Mouse (Mus musculus): ENCODE data around the gene Ebf3. TPM values are rescaled to one million over a fixed set of nuclear protein-coding genes. Genes with fewer than 3 reads are reported as not detected.
A peak's percentile ranks its signal among the peaks of the same experiment; 100 is the strongest.

Ebf3 gene
- polyA plus RNA-seq, 1 experiment from 2014 or later = 23.9 TPM

GRCm38 (mm10) chr7:137213444-137213843 lies 100.8 kb downstream of the Ebf3 start:
- no peak overlapping the region for H3K4me3 ChIP-seq
- no peaks in the 10 kb centered on the region for H3K9me3 ChIP-seq
- H3K36me3 ChIP-seq = peaks cover 11% of the 10 kb centered on the region
- no peak for ATAC-seq (ENCODE audit: low read depth)
- H3K27ac ChIP-seq (replicated peaks) = peak overlapping the region; percentile 43
- peaks cover 55% of the 10 kb centered on the region for H3K4me1 ChIP-seq (replicated peaks)
- no peak overlapping the region for H3K4me2 ChIP-seq
- WGBS = 76% methylated on average over 1 of the region's 1 CpGs
- no peaks in the 10 kb centered on the region for H3K27me3 ChIP-seq
- no peak overlapping the region for H3K9ac ChIP-seq

GRCm38 (mm10) chr7:137211332-137211731 lies 102.9 kb downstream of the Ebf3 start:
- H3K4me1 ChIP-seq (replicated peaks) = peaks cover 76% of the 10 kb centered on the region
- WGBS = 52% methylated on average over 4 of the region's 4 CpGs
- H3K9me3 ChIP-seq = no peaks in the 10 kb centered on the region
- no peak overlapping the region for H3K4me3 ChIP-seq
- peaks cover 9% of the 10 kb centered on the region; the same call in 1 of the 2 replicates for H3K36me3 ChIP-seq
- peak overlapping the region; percentile 86 for H3K27ac ChIP-seq (replicated peaks)
- no peak overlapping the region for H3K4me2 ChIP-seq
- H3K9ac ChIP-seq = no peak overlapping the region
- ATAC-seq (ENCODE audit: low read depth) = no peak
- no peaks in the 10 kb centered on the region for H3K27me3 ChIP-seq

- Histone ChIP-seq H3K4me3 (no peak overlapping the region), H3K27me3 (no peaks in the 10 kb centered on the region), H3K9me3 (no peaks in the 10 kb centered on the region), H3K9ac (peak overlapping the region; percentile 31; the same call in 1 of the 2 replicates), H3K36me3 (peaks cover 8% of the 10 kb centered on the region; the same call in 1 of the 2 replicates), H3K4me2 (no peak overlapping the region), H3K4me1 (replicated peaks) (peaks cover 91% of the 10 kb centered on the region), H3K27ac (replicated peaks) (peak overlapping the region; percentile 86)
- ATAC-seq (ENCODE audit: low read depth) = no peak
- WGBS = 43% methylated on average over 15 of the region's 15 CpGs
Observed at GRCm38 (mm10) chr7:137209688-137210345, 104.4 kb downstream of the Ebf3 start.

- WGBS = 31% methylated on average over 5 of the region's 5 CpGs
- no peaks in the 10 kb centered on the region for H3K27me3 ChIP-seq
- H3K36me3 ChIP-seq = peaks cover 9% of the 10 kb centered on the region; the same call in 1 of the 2 replicates
- H3K4me3 ChIP-seq = no peak overlapping the region
- H3K9me3 ChIP-seq = no peaks in the 10 kb centered on the region
- H3K27ac ChIP-seq (replicated peaks) = peak overlapping the region; percentile 83
- H3K4me2 ChIP-seq = no peak overlapping the region
- peaks cover 98% of the 10 kb centered on the region for H3K4me1 ChIP-seq (replicated peaks)
- no peak for ATAC-seq (ENCODE audit: low read depth)
- no peak overlapping the region for H3K9ac ChIP-seq
Observed at GRCm38 (mm10) chr7:137208556-137208955, 105.7 kb downstream of the Ebf3 start.

DNA sequence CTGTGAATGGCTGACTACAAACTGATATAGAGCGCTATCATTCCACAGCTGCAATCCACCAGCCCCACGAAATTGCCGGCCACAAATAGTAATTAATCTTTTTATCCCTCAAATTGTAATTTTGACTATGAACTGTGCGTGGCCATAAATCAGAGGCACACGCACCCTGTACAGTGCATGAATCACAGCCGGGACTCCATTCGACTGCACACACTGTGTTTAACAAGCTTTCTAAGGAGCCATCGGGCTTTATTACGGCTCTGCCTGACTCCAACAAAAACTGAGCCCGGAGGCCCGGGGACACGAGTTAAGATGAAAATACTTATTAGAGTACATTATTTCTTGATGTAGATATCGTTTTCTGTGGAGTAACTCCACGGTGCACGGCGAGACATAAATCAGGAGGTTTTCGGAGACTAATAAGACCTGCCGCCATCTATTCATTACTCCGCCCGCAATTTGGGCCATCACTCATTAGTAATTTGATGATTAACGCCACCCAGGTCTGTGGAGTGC lies 107.4 kb downstream of the Ebf3 start:
- H3K4me2 ChIP-seq = peak overlapping the region; percentile 15
- peaks cover 97% of the 10 kb centered on the region for H3K4me1 ChIP-seq (replicated peaks)
- 0 out of 2 replicates have a peak, but pooled peaks cover 9% of the 10 kb centered on the region for H3K36me3 ChIP-seq
- H3K4me3 ChIP-seq = no peak overlapping the region
- no peaks in the 10 kb centered on the region for H3K9me3 ChIP-seq
- H3K27ac ChIP-seq (replicated peaks) = peak overlapping the region; percentile 83
- 35% methylated on average over 21 of the region's 21 CpGs for WGBS
- H3K27me3 ChIP-seq = no peaks in the 10 kb centered on the region
- no peak for ATAC-seq (ENCODE audit: low read depth)
- peak overlapping the region; percentile 23; the same call in 1 of the 2 replicates for H3K9ac ChIP-seq

DNA sequence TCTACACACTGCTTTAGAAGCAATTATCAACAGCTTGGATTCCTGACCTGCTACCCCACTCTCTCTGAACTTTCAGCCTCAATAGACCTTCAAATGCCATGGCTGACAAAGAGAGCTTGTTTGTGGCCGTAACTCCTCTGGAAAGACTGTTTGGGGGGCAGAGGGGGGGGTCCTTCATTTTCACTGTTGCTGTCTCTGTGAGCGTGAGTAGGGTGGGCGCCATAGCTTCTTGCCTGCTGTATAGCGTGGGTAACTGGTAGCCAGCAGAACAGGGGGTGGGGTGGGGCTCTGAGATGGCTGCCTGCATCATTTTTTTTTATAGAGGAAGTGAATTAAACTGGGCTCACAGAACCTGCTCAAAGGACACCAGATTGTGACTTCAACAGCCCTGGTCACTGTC lies 114.7 kb downstream of the Ebf3 start:
- no peak for ATAC-seq (ENCODE audit: low read depth)
- H3K9ac ChIP-seq = no peak overlapping the region
- H3K27me3 ChIP-seq = no peaks in the 10 kb centered on the region
- no peak overlapping the region for H3K4me2 ChIP-seq
- H3K27ac ChIP-seq (replicated peaks) = peak overlapping the region; percentile 43
- peaks cover 40% of the 10 kb centered on the region for H3K4me1 ChIP-seq (replicated peaks)
- WGBS = 68% methylated on average over 4 of the region's 4 CpGs
- H3K36me3 ChIP-seq = peaks cover 59% of the 10 kb centered on the region
- H3K4me3 ChIP-seq = no peak overlapping the region
- H3K9me3 ChIP-seq = no peaks in the 10 kb centered on the region

DNA sequence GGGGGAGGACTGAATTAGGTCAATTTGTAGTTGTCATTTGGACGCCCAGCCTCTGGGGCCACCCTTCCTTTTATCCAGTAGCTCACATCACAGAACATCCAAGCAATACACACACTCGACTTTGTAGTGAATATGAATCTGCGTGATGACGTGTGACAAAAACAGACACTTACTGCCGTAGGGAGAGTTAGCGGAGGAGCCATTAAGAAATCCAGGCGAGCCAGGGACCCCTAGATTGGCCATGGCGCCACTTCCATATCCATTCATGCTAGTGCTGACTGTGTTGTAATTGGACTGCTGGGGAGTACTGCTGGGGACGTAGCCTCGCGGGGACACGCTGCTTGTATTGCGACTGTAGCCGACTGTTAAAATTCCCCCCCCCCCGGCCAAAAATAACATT lies 115.3 kb downstream of the Ebf3 start:
- WGBS = 86% methylated on average over 15 of the region's 15 CpGs
- Histone ChIP-seq H3K4me1 (replicated peaks) (peaks cover 34% of the 10 kb centered on the region), H3K9ac (no peak overlapping the region), H3K4me2 (no peak overlapping the region), H3K4me3 (no peak overlapping the region), H3K27me3 (no peaks in the 10 kb centered on the region), H3K27ac (replicated peaks) (peak overlapping the region; percentile 20), H3K9me3 (no peaks in the 10 kb centered on the region), H3K36me3 (peaks cover 62% of the 10 kb centered on the region)
- no peak for ATAC-seq (ENCODE audit: low read depth)

- Histone ChIP-seq H3K9ac (no peak overlapping the region), H3K9me3 (no peaks in the 10 kb centered on the region), H3K27me3 (no peaks in the 10 kb centered on the region), H3K36me3 (peaks cover 65% of the 10 kb centered on the region), H3K4me3 (no peak overlapping the region), H3K27ac (replicated peaks) (peak overlapping the region; percentile 20), H3K4me1 (replicated peaks) (peaks cover 21% of the 10 kb centered on the region), H3K4me2 (no peak overlapping the region)
- ATAC-seq (ENCODE audit: low read depth) = peak; percentile 7; the same call in 1 of the 2 replicates
- WGBS = 78% methylated on average over 23 of the region's 23 CpGs
Observed at GRCm38 (mm10) chr7:137197118-137198030, 116.9 kb downstream of the Ebf3 start.

DNA sequence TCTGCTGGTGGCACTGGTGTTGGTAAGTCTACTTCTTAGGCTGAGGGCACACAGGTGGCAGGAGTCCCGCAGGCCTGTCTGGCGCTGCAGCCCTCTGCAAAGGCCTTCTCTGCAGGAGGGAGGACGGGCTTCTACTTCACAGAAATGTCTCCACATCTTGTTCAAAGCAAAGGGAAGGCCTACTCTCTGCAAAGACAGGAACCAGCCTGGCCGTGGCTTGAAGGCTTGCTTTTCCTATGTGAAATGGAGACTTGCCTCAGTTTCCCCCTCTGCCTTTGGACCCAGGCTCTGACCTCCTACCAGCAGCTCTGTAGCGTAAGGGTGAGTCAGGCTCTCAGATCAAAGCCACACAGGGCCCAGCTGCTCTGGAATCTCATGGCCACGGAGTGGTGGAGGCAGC lies 117.7 kb downstream of the Ebf3 start:
- Histone ChIP-seq H3K27me3 (no peaks in the 10 kb centered on the region), H3K27ac (replicated peaks) (no peak overlapping the region; the same call in 1 of the 2 replicates), H3K4me3 (no peak overlapping the region), H3K9ac (no peak overlapping the region), H3K9me3 (no peaks in the 10 kb centered on the region), H3K4me2 (no peak overlapping the region), H3K4me1 (replicated peaks) (peaks cover 20% of the 10 kb centered on the region), H3K36me3 (peaks cover 65% of the 10 kb centered on the region)
- WGBS = 85% methylated on average over 6 of the region's 6 CpGs
- ATAC-seq (ENCODE audit: low read depth) = no peak

DNA sequence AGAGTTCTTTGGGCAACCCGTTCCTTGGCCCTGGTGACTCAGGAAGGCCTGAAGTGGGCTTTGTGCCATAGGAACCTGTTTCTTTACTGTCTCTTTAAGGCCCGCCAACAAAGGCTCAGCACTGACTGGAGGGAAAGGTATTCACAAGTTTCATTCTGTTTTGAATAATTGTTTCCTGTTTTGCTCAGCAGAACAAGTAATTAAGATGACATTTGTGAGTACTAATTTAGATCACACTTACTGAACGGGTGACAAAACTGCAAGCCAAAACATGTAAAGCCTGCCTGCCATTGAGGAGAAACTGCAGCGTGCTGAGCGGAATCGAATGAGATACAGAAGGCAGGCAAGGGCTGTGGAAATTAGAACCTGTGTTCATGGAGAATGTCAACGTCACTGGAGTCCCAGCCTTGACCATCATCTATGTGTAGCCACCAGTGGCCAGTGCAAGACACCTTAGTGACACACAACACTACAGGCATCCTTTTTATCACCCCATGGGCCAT lies 121.4 kb downstream of the Ebf3 start:
- peaks cover 30% of the 10 kb centered on the region for H3K36me3 ChIP-seq
- no peak overlapping the region for H3K4me2 ChIP-seq
- 79% methylated on average over 7 of the region's 7 CpGs for WGBS
- peak overlapping the region; percentile 68 for H3K27ac ChIP-seq (replicated peaks)
- H3K27me3 ChIP-seq = no peaks in the 10 kb centered on the region
- peaks cover 8% of the 10 kb centered on the region; the same call in 1 of the 2 replicates for H3K4me1 ChIP-seq (replicated peaks)
- ATAC-seq (ENCODE audit: low read depth) = no peak
- H3K4me3 ChIP-seq = no peak overlapping the region
- no peaks in the 10 kb centered on the region for H3K9me3 ChIP-seq
- H3K9ac ChIP-seq = no peak overlapping the region

DNA sequence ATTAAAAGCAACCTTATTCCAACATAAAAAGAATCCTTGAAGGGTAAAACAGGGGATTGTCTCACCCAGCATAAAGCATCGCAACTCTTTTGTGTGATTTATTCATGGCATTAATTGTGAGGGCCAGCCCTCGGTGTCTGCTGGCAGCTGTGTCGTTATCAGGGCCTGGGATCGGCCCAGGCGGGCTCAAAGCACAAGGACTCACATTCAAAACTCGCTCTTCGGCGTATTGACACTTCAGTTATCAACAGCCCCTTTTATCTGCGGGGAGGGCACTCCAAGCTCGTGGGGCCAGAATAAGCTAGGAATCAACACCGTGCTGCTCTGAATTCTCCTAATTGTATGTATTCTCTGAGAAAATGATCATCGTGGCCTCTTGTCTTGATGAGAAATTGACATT lies 122.4 kb downstream of the Ebf3 start:
- H3K9me3 ChIP-seq = no peaks in the 10 kb centered on the region
- H3K4me2 ChIP-seq = no peak overlapping the region
- no peak overlapping the region for H3K4me3 ChIP-seq
- 27% methylated on average over 12 of the region's 12 CpGs for WGBS
- peaks cover 23% of the 10 kb centered on the region for H3K36me3 ChIP-seq
- H3K27me3 ChIP-seq = no peaks in the 10 kb centered on the region
- peak; percentile 64; the same call in 1 of the 2 replicates for ATAC-seq (ENCODE audit: low read depth)
- H3K9ac ChIP-seq = no peak overlapping the region
- peaks cover 8% of the 10 kb centered on the region; the same call in 1 of the 2 replicates for H3K4me1 ChIP-seq (replicated peaks)
- peak overlapping the region; percentile 68 for H3K27ac ChIP-seq (replicated peaks)

- Histone ChIP-seq H3K27me3 (no peaks in the 10 kb centered on the region), H3K36me3 (no peaks in the 10 kb centered on the region), H3K4me2 (no peak overlapping the region), H3K9ac (no peak overlapping the region), H3K4me3 (no peak overlapping the region), H3K9me3 (peaks cover 5% of the 10 kb centered on the region; the same call in 1 of the 2 replicates), H3K4me1 (replicated peaks) (no peaks in the 10 kb centered on the region; the same call in 1 of the 2 replicates), H3K27ac (replicated peaks) (peak overlapping the region; percentile 46; the same call in 1 of the 2 replicates)
- ATAC-seq (ENCODE audit: low read depth) = no peak
- WGBS = 27% methylated on average over 9 of the region's 9 CpGs
Observed at GRCm38 (mm10) chr7:137172278-137172677, 142.0 kb downstream of the Ebf3 start.
